Comparison of ENCODE assay signal across 29 mouse cellular contexts in genomic region chr19:29511826-29512225, GRCm38 (mm10). TPM values are rescaled to one million over a fixed set of nuclear protein-coding genes. Genes with fewer than 3 reads are reported as not detected.
DNase-seq lines count a peak whose midpoint lies in the region; ATAC-seq lines count a peak whose summit lies in the region.
"Had no signal": no experiment of that assay in that cellular context is flagged by ENCODE, and none has a peak within 500 bp of the region (broad histone marks: within the 10 kb centered on the region; RNA-seq: fewer than 3 reads in every experiment).

No protein-coding gene starts in this region.

- no peaks in the 10 kb centered on the region for H3K4me1 ChIP-seq in liver, embryonic 11.5 days (replicated peaks; ENCODE audit: control insufficient read depth, insufficient read depth, low read length)
- H3K4me1 ChIP-seq in liver, embryonic 12.5 days: peaks cover 12% of the 10 kb centered on the region
- H3K4me1 ChIP-seq in kidney, embryonic 16.5 days (ENCODE audit: insufficient read depth, low read length): no peaks in the 10 kb centered on the region
- H3K4me1 ChIP-seq: heart, embryonic 10.5 days; hindbrain, embryonic 12.5 days had no signal

- H3K27me3 ChIP-seq in liver, embryonic 11.5 days (replicated peaks; ENCODE audit: control insufficient read depth, insufficient read depth, low read length): no peaks in the 10 kb centered on the region
- 0 out of 2 replicates have a peak, but pooled peaks cover 4% of the 10 kb centered on the region for H3K27me3 ChIP-seq in liver, embryonic 12.5 days (replicated peaks)
- no peaks in the 10 kb centered on the region for H3K27me3 ChIP-seq in kidney, embryonic 16.5 days (ENCODE audit: insufficient read depth, low read length)
- H3K27me3 ChIP-seq in splenic B cell, adult 2 months (ENCODE audit: control insufficient read depth, insufficient read depth, low read length, poor library complexity, severe bottlenecking): no peaks in the 10 kb centered on the region
- H3K27me3 ChIP-seq: forebrain, embryonic 12.5 days; heart, embryonic 15.5 days; hindbrain, embryonic 12.5 days had no signal

- H3K9ac ChIP-seq in liver, embryonic 11.5 days (ENCODE audit: low read depth, low read length): no peak overlapping the region
- no peak overlapping the region for H3K9ac ChIP-seq in liver, embryonic 12.5 days
- H3K9ac ChIP-seq in kidney, embryonic 16.5 days (replicated peaks; ENCODE audit: low read length): no peak overlapping the region
- H3K9ac ChIP-seq: forebrain, embryonic 12.5 days; forebrain, postnatal 0 days; heart, embryonic 15.5 days; hindbrain, embryonic 12.5 days had no signal

- no peak for ATAC-seq in liver, embryonic 11.5 days (replicated peaks; ENCODE audit: low FRiP score)
- no peak for ATAC-seq in liver, embryonic 12.5 days
- ATAC-seq in kidney, embryonic 16.5 days (ENCODE audit: low FRiP score, low TSS enrichment): 0 out of 2 replicates have a peak, but pooled peaks have one; percentile 23
- ATAC-seq: forebrain, postnatal 0 days; hindbrain, postnatal 0 days; lung, postnatal 0 days had no signal

- H3K36me3 ChIP-seq in liver, embryonic 11.5 days (ENCODE audit: control insufficient read depth, insufficient read depth, low read length): no peaks in the 10 kb centered on the region
- peaks cover 10% of the 10 kb centered on the region; the same call in 1 of the 2 replicates for H3K36me3 ChIP-seq in liver, embryonic 12.5 days
- H3K36me3 ChIP-seq in kidney, embryonic 16.5 days (ENCODE audit: insufficient read depth, low read length): 0 out of 2 replicates have a peak, but pooled peaks cover 3% of the 10 kb centered on the region
- 0 out of 2 replicates have a peak, but pooled peaks cover 3% of the 10 kb centered on the region for H3K36me3 ChIP-seq in splenic B cell, adult 2 months (ENCODE audit: control insufficient read depth, insufficient read depth, low read length, poor library complexity, severe bottlenecking)
- H3K36me3 ChIP-seq: forebrain, embryonic 12.5 days; hindbrain, embryonic 12.5 days had no signal

- H3K4me2 ChIP-seq in liver, embryonic 11.5 days: no peak overlapping the region
- H3K4me2 ChIP-seq in liver, embryonic 12.5 days: no peak overlapping the region
- H3K4me2 ChIP-seq in kidney, embryonic 16.5 days (replicated peaks; ENCODE audit: low read depth, low read length): no peak overlapping the region
- H3K4me2 ChIP-seq: forebrain, embryonic 12.5 days; heart, embryonic 15.5 days; hindbrain, embryonic 12.5 days had no signal

- 83% methylated on average over 2 of the region's 2 CpGs for whole genome bisulfite sequencing in liver, embryonic 11.5 days
- 65% methylated on average over 2 of the region's 2 CpGs for WGBS in liver, embryonic 12.5 days (ENCODE audit: insufficient replicate concordance)
- WGBS in kidney, embryonic 16.5 days: 57% methylated on average over 2 of the region's 2 CpGs

- no peak overlapping the region for H3K4me3 ChIP-seq in liver, embryonic 11.5 days (ENCODE audit: low read depth, low read length)
- no peak overlapping the region for H3K4me3 ChIP-seq in liver, embryonic 12.5 days
- H3K4me3 ChIP-seq in kidney, embryonic 16.5 days (ENCODE audit: low read length): no peak overlapping the region
- H3K4me3 ChIP-seq: erythroblast, embryonic 14.5 days; forebrain, embryonic 12.5 days; heart, embryonic 10.5 days; heart, embryonic 15.5 days; hindbrain, embryonic 12.5 days had no signal

- no peaks in the 10 kb centered on the region for H3K9me3 ChIP-seq in liver, embryonic 11.5 days (ENCODE audit: control insufficient read depth, low read length)
- no peaks in the 10 kb centered on the region for H3K9me3 ChIP-seq in liver, embryonic 12.5 days (replicated peaks)
- H3K9me3 ChIP-seq in kidney, embryonic 16.5 days (ENCODE audit: low read length): 0 out of 2 replicates have a peak, but pooled peaks cover 3% of the 10 kb centered on the region
- H3K9me3 ChIP-seq: forebrain, embryonic 12.5 days; heart, embryonic 10.5 days; heart, embryonic 15.5 days had no signal

- DNase-seq in kidney, adult 11 months: peak; percentile 67
- no peak for DNase-seq in kidney, postnatal 4 days
- peak; percentile 15 for DNase-seq in liver, embryonic 11.5 days (ENCODE audit: low spot score)
- DNase-seq in splenic B cell, adult 2 months (ENCODE audit: low read depth, low spot score): peak; percentile 32
- no peak for DNase-seq in right cerebral cortex, postnatal 25 days
- DNase-seq in thymus, postnatal 25 days: no peak
- DNase-seq: adrenal gland, postnatal 25 days; cerebellum, adult 18-20 months; cerebellum, postnatal 14 days; forebrain, postnatal 0 days; gastrocnemius, postnatal 10 days; heart, postnatal 36 days; layer of hippocampus, postnatal 36 days; left cerebral cortex, postnatal 4 days; midbrain, embryonic 14.5 days; retina, postnatal 1 day; right cerebral cortex, postnatal 14 days; thymus, postnatal 36 days had no signal

- H3K27ac ChIP-seq in liver, embryonic 11.5 days (ENCODE audit: low read depth, low read length): no peak overlapping the region
- no peak overlapping the region for H3K27ac ChIP-seq in liver, embryonic 12.5 days
- H3K27ac ChIP-seq in kidney, embryonic 16.5 days (ENCODE audit: low read length): no peak overlapping the region
- H3K27ac ChIP-seq: forebrain, embryonic 12.5 days; heart, embryonic 10.5 days; heart, embryonic 15.5 days; hindbrain, embryonic 12.5 days; hindbrain, postnatal 0 days; kidney, postnatal 0 days; macrophage had no signal

RNA-seq across cellular contexts. Expression of gene Ric1, which starts 10.3 kb away (rescaled TPM):
- polyA plus RNA-seq in liver, embryonic 11.5 days (2014; fragmentation: Nextera tagmentation; extraction: Ambion mirVana): 7.6 and 8.0 TPM in 2 replicates
- 4.9 and 5.8 TPM in 2 replicates for polyA plus RNA-seq in liver, embryonic 12.5 days (2016; fragmentation: Nextera tagmentation; extraction: Ambion mirVana)
- polyA plus RNA-seq in kidney, embryonic 16.5 days (2015; fragmentation: Nextera tagmentation; extraction: Ambion mirVana): 11.6 and 13.8 TPM in 2 replicates

Comparison
In these comparisons a context has a peak if more than half of its experiments do, and no peak if none do; other contexts are left out.
1. DNase-seq: peak in kidney, adult 11 months (single experiment), liver, embryonic 11.5 days (single experiment) and splenic B cell, adult 2 months (single experiment); none in kidney, postnatal 4 days (0 of 2), right cerebral cortex, postnatal 25 days (single experiment) and thymus, postnatal 25 days (single experiment).